In the genomic region with DNA sequence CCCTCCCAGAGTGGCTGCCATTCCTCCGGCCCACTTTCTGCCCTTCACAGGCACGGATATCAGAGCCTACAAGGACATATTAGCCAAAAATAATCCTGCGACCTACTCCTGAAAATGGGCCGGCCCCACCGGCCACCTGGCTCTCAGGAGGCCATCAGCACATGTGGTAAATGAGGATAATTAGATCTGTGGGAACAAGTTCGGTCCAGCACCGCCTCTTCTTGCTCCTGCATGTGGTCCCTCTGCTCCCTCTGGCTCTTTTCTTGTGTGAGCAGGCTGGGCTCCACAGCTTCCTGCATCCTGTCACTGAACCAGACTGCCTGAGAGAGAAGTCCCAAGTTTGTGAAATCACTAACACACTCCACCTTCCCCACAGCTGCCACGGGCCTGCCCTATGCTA, we compare ENCODE assay signal across 14 mouse cellular contexts. TPM values are rescaled to one million over a fixed set of nuclear protein-coding genes. Genes with fewer than 3 reads are reported as not detected.
A peak's percentile ranks its signal among the peaks of the same experiment; 100 is the strongest.
DNase-seq lines count a peak whose midpoint lies in the region; ATAC-seq lines count a peak whose summit lies in the region.
"Had no signal": no experiment of that assay in that cellular context is flagged by ENCODE, and none has a peak within 500 bp of the region (broad histone marks: within the 10 kb centered on the region; RNA-seq: fewer than 3 reads in every experiment).

No protein-coding gene starts in this region.

- H3K9ac ChIP-seq in heart, embryonic 15.5 days, result no peak overlapping the region
- H3K9ac ChIP-seq in liver, embryonic 13.5 days, result peak overlapping the region; percentile 19; the same call in 1 of the 2 replicates
- H3K9ac ChIP-seq: limb, embryonic 12.5 days had no signal

- peaks cover 43% of the 10 kb centered on the region for H3K4me1 ChIP-seq in heart, embryonic 15.5 days (replicated peaks)
- H3K4me1 ChIP-seq in liver, embryonic 13.5 days (replicated peaks), result peaks cover 71% of the 10 kb centered on the region

- no peaks in the 10 kb centered on the region for H3K27me3 ChIP-seq in heart, embryonic 15.5 days
- H3K27me3 ChIP-seq in liver, embryonic 13.5 days, result peaks cover 10% of the 10 kb centered on the region; the same call in 1 of the 2 replicates
- H3K27me3 ChIP-seq: limb, embryonic 12.5 days had no signal

- no peak for ATAC-seq in heart, embryonic 15.5 days (replicated peaks; ENCODE audit: insufficient number of reproducible peaks, insufficient read depth, low FRiP score, low read depth)
- no peak for ATAC-seq in liver, embryonic 13.5 days (ENCODE audit: low read depth)

- intact Hi-C loops in heart, postnatal 14 days (cut with DNase I), result no loop called here

- no peak overlapping the region for H3K4me2 ChIP-seq in heart, embryonic 15.5 days
- peak overlapping the region; percentile 10; the same call in 1 of the 2 replicates for H3K4me2 ChIP-seq in liver, embryonic 13.5 days
- H3K4me2 ChIP-seq: limb, embryonic 12.5 days; midbrain, embryonic 11.5 days had no signal

- 36% methylated on average over 8 of the region's 8 CpGs for WGBS in heart, embryonic 15.5 days
- WGBS in liver, embryonic 13.5 days (ENCODE audit: insufficient replicate concordance), result 48% methylated on average over 8 of the region's 8 CpGs

- no peaks in the 10 kb centered on the region for H3K9me3 ChIP-seq in heart, embryonic 15.5 days (replicated peaks)
- no peaks in the 10 kb centered on the region for H3K9me3 ChIP-seq in liver, embryonic 13.5 days (replicated peaks)
- H3K9me3 ChIP-seq: hindbrain, embryonic 10.5 days; limb, embryonic 12.5 days had no signal

- DNase-seq in cerebellum, adult 11-12 months, result peak; percentile 41
- no peak for DNase-seq in cerebellum, postnatal 4 days (ENCODE audit: low spot score in 2 of 2)
- no peak for DNase-seq in heart, postnatal 14 days
- DNase-seq in lung, postnatal 10 days, result peak; percentile 36
- no peak for DNase-seq in lung, postnatal 25 days (ENCODE audit: low spot score)
- no peak for DNase-seq in liver, embryonic 13.5 days
- no peak for DNase-seq in urinary bladder, postnatal 14 days (ENCODE audit: low spot score)
- DNase-seq: cerebellum, postnatal 36 days; kidney, adult 8-10 months; thymus, postnatal 14 days had no signal

- peak overlapping the region; percentile 68 for H3K27ac ChIP-seq in heart, embryonic 15.5 days
- H3K27ac ChIP-seq in liver, embryonic 13.5 days, result peak overlapping the region; percentile 3
- H3K27ac ChIP-seq: hindbrain, embryonic 10.5 days; limb, embryonic 12.5 days had no signal

- H3K4me3 ChIP-seq in heart, embryonic 15.5 days, result no peak overlapping the region
- H3K4me3 ChIP-seq in liver, embryonic 13.5 days (replicated peaks), result no peak overlapping the region
- H3K4me3 ChIP-seq: hindbrain, embryonic 10.5 days; limb, embryonic 12.5 days had no signal

- H3K36me3 ChIP-seq in heart, embryonic 15.5 days, result no peaks in the 10 kb centered on the region
- no peaks in the 10 kb centered on the region for H3K36me3 ChIP-seq in liver, embryonic 13.5 days
- H3K36me3 ChIP-seq: limb, embryonic 12.5 days had no signal

RNA-seq across cellular contexts. Expression of a gene that starts 3.4 kb away (rescaled TPM):
- 24.2 and 33.6 TPM in 2 replicates for polyA plus RNA-seq in heart, embryonic 15.5 days (2015; fragmentation: Nextera tagmentation; extraction: Ambion mirVana)
- 10 to 100 TPM; 16.6 to 18.0 TPM for total RNA-seq in heart, postnatal 14 days (2021)
- polyA plus RNA-seq in liver, embryonic 13.5 days (2015; fragmentation: Nextera tagmentation; extraction: Ambion mirVana), result 8.6 and 9.4 TPM in 2 replicates

RNA-seq across cellular contexts. Expression of a gene that starts 23.0 kb away (rescaled TPM):
- polyA plus RNA-seq in heart, embryonic 15.5 days (2015; fragmentation: Nextera tagmentation; extraction: Ambion mirVana), result 25.2 and 33.6 TPM in 2 replicates
- 10 to 100 TPM; 28.9 to 29.0 TPM for total RNA-seq in heart, postnatal 14 days (2021)
- polyA plus RNA-seq in liver, embryonic 13.5 days (2015; fragmentation: Nextera tagmentation; extraction: Ambion mirVana), result 32.4 and 34.1 TPM in 2 replicates

RNA-seq across cellular contexts. Expression of a gene that starts 23.1 kb away (rescaled TPM):
- polyA plus RNA-seq in heart, embryonic 15.5 days (2015; fragmentation: Nextera tagmentation; extraction: Ambion mirVana), result 241 and 335 TPM in 2 replicates
- 100 to 1,000 TPM; 160 to 164 TPM for total RNA-seq in heart, postnatal 14 days (2021)
- 170 and 197 TPM in 2 replicates for polyA plus RNA-seq in liver, embryonic 13.5 days (2015; fragmentation: Nextera tagmentation; extraction: Ambion mirVana)

RNA-seq across cellular contexts. Expression of a gene that starts 36.3 kb away (rescaled TPM):
- 1.3 and 2.3 TPM in 2 replicates for polyA plus RNA-seq in heart, embryonic 15.5 days (2015; fragmentation: Nextera tagmentation; extraction: Ambion mirVana)
- total RNA-seq in heart, postnatal 14 days (2021), result under 1 TPM; 0.56 to 0.72 TPM
- 0.15 and 0.30 TPM in 2 replicates for polyA plus RNA-seq in liver, embryonic 13.5 days (2015; fragmentation: Nextera tagmentation; extraction: Ambion mirVana)

RNA-seq across cellular contexts. Expression of a gene that starts 45.0 kb away (rescaled TPM):
- 16.4 and 24.0 TPM in 2 replicates for polyA plus RNA-seq in heart, embryonic 15.5 days (2015; fragmentation: Nextera tagmentation; extraction: Ambion mirVana)
- 1 to 10 TPM; 6.6 to 9.7 TPM for total RNA-seq in heart, postnatal 14 days (2021)
- polyA plus RNA-seq in liver, embryonic 13.5 days (2015; fragmentation: Nextera tagmentation; extraction: Ambion mirVana), result 17.4 and 18.9 TPM in 2 replicates

Comparison
In these comparisons a context has a peak if more than half of its experiments do, and no peak if none do; other contexts are left out.
1. DNase-seq: peak in cerebellum, adult 11-12 months (single experiment) and lung, postnatal 10 days (single experiment); none in cerebellum, postnatal 4 days (0 of 2), heart, postnatal 14 days (0 of 2), lung, postnatal 25 days (single experiment), liver, embryonic 13.5 days (single experiment) and urinary bladder, postnatal 14 days (single experiment).